Mouse (Mus musculus): ENCODE results near the gene Robo1. TPM values are rescaled to one million over a fixed set of nuclear protein-coding genes. Genes with fewer than 3 reads are reported as not detected.

Gene Robo1
- polyA plus RNA-seq, 1 experiment from 2014 or later = 4.7 TPM

DNA sequence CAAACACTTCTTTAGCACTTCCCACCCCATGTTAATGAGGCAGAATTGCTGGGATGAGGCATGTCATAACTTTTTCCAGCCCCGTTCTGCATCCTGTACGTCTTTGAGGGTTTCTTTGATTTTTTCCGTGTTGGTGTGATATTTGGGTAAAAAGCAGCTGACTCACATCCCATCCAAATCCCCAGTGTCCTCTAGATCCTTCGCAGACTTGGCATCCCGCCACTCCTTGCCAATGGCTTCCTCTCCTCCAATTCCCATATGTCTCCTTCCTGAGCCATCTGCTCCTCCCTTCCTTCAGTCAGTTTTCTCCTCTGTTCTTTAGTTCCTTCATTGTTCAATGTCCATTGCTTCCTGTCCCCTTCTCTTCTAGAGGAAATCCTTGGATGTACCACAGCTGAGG lies 605.0 kb downstream of the Robo1 start:
- Histone ChIP-seq H3K27me3 (no peaks in the 10 kb centered on the region), H3K9me3 (replicated peaks) (no peaks in the 10 kb centered on the region), H3K4me2 (no peak overlapping the region), H3K27ac (replicated peaks) (no peak overlapping the region), H3K36me3 (replicated peaks) (no peaks in the 10 kb centered on the region), H3K4me3 (replicated peaks) (no peak overlapping the region), H3K4me1 (replicated peaks) (no peaks in the 10 kb centered on the region), H3K9ac (no peak overlapping the region)
- 35% methylated on average over 5 of the region's 5 CpGs for WGBS (ENCODE audit: insufficient replicate concordance)
- no peak for ATAC-seq (ENCODE audit: insufficient read depth)

DNA sequence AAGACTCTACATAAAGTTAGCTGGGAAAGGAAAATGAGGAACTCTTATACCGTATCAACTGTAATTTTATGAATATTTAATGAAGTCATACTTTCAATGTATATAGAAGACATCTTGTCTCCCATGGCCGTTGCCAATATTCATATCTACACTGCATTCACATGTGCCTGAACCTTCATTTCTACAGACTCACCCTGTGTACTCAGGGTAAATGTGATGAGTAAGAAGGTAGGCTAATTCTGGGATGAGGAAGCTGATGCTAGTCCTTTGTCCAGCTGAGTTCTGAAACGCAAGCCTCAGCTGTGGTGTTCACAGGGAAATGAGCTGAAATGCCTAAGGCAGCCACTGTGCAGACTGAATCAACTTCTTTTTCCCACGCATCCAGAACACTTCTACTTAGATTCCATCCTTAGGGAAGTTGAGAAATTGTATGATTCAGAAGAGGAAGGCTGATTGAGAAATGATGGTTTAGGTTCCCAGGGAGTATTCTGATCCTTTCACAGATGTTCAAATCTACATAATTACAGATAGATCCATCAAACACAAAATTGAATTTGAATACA lies 606.0 kb downstream of the Robo1 start:
- Histone ChIP-seq H3K27me3 (no peaks in the 10 kb centered on the region), H3K4me2 (no peak overlapping the region), H3K4me3 (replicated peaks) (no peak overlapping the region), H3K27ac (replicated peaks) (no peak overlapping the region), H3K4me1 (replicated peaks) (no peaks in the 10 kb centered on the region), H3K9me3 (replicated peaks) (no peaks in the 10 kb centered on the region), H3K36me3 (replicated peaks) (no peaks in the 10 kb centered on the region), H3K9ac (no peak overlapping the region)
- ATAC-seq (ENCODE audit: insufficient read depth) = no peak
- 50% methylated on average over 4 of the region's 4 CpGs for WGBS (ENCODE audit: insufficient replicate concordance)

DNA sequence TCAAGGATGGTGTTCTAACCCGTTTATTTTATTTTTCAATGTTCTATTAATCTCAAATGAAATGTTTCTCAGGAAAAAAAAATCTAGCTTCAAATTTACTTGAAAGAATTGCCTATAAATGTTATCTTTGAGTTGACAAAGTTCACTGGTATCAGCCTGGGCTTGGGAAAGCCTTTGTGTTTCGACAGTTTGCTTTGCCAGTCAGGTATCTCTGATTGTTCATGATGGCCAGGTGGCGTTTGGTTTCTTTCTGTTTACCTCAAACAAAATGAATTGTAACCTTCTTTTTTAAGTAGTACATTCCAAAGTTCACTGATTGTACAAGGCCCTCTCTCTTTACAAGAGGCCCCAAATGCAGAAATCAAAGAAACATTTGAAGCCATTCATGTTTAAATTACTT lies 611.9 kb downstream of the Robo1 start:
- H3K36me3 ChIP-seq (replicated peaks) = no peaks in the 10 kb centered on the region
- H3K4me3 ChIP-seq (replicated peaks) = no peak overlapping the region
- WGBS (ENCODE audit: insufficient replicate concordance) = 41% methylated on average over 3 of the region's 3 CpGs
- H3K27me3 ChIP-seq = no peaks in the 10 kb centered on the region
- no peak for ATAC-seq (ENCODE audit: insufficient read depth)
- no peaks in the 10 kb centered on the region for H3K4me1 ChIP-seq (replicated peaks)
- H3K9ac ChIP-seq = no peak overlapping the region
- H3K4me2 ChIP-seq = no peak overlapping the region
- H3K9me3 ChIP-seq (replicated peaks) = no peaks in the 10 kb centered on the region
- no peak overlapping the region for H3K27ac ChIP-seq (replicated peaks)

DNA sequence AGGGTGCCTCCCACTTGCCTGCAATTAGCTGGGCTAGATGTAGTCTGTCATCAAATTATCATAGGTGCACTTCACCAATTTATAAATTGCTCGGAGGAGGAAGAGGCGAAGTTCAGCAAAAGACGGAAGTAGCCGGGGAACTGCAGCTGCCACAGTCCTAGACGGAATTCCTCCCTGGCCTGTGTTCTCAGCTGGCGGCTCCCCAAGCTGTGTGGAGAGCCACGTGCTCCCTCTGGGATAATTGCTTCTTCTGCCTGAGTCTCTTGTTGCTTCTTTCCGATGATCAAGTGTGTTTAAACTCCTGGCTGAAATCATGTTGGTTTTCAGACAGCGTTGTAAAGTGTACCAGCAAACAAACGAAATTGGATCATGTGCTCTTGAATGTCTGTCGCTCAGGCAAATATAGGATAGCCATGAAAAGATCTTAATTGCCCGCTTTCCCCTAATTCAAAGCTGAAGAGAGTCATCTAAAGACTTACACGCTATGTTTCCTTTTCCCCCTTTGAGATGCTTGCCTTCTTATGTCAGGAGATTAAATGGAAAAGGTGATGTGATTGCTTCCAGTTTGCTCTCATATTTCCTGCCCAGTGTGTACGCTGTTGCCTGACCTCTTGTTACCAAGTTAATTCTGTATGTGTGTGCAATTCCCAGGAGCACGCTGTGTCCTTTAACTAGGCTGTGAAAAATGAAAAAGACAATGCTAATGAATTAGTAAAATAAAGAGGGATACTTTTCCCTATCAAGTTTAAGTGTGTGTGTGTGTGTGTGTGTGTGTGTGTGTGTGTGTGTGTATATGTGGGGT lies 616.5 kb downstream of the Robo1 start:
- Histone ChIP-seq H3K36me3 (replicated peaks) (no peaks in the 10 kb centered on the region), H3K9me3 (replicated peaks) (no peaks in the 10 kb centered on the region), H3K9ac (no peak overlapping the region), H3K27me3 (no peaks in the 10 kb centered on the region), H3K4me2 (peak overlapping the region; percentile 26), H3K4me3 (replicated peaks) (no peak overlapping the region), H3K4me1 (replicated peaks) (no peaks in the 10 kb centered on the region), H3K27ac (replicated peaks) (no peak overlapping the region)
- 42% methylated on average over 15 of the region's 15 CpGs for WGBS (ENCODE audit: insufficient replicate concordance)
- no peak for ATAC-seq (ENCODE audit: insufficient read depth)

DNA sequence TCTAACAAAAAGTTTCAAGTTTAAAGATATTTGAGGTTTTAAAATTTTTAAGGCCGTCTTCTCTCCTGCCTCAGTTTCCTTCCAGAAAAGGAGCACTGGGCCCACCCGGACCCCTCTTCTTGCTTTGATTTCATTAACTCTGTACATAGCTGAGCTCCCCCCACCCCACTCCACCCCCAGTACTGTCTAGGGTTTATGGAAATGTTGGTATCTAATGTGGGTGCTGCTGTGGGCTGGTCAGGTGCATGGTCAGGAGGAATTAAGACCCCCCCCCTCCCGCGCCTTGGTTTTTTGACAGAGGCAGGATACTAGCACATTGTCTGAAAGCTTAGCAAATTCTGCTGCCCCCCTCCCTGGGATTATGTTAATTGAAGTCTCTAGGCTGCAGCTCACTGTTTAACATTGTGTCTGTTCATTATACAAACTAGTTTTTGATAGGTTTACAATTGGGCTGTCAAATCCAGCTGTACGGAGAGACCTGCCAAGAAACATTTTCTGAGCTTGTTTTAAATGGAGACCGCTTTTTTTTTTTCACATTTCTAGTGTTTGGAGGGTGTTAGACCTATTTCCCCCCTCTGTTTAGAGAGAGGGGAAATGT lies 620.5 kb downstream of the Robo1 start:
- no peak overlapping the region for H3K4me2 ChIP-seq
- WGBS (ENCODE audit: insufficient replicate concordance) = 80% methylated on average over 6 of the region's 6 CpGs
- no peak overlapping the region for H3K9ac ChIP-seq
- H3K9me3 ChIP-seq (replicated peaks) = no peaks in the 10 kb centered on the region
- H3K36me3 ChIP-seq (replicated peaks) = no peaks in the 10 kb centered on the region
- no peaks in the 10 kb centered on the region for H3K4me1 ChIP-seq (replicated peaks)
- no peak overlapping the region for H3K27ac ChIP-seq (replicated peaks)
- ATAC-seq (ENCODE audit: insufficient read depth) = no peak
- no peaks in the 10 kb centered on the region for H3K27me3 ChIP-seq
- no peak overlapping the region for H3K4me3 ChIP-seq (replicated peaks)

DNA sequence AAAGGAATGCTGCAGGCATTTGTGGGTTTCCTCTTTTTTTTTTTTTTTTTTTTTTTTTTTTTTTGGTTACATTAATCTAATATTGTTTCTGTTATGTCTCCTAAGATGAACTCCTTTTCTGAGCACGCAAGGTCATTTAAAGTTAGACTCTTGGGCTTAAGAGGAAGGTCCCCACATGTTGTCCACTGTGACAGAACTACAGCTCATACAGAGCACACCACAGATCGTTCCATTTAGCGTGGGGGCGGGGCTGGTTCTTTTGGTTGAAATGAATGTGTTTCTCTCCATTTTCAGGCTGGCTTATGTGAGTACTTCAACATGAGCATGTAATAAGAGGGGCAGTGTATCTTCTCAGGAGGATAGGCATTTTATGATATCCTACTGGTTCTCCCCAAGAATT lies 622.8 kb downstream of the Robo1 start:
- Histone ChIP-seq H3K4me3 (replicated peaks) (no peak overlapping the region), H3K4me2 (no peak overlapping the region)
- 48% methylated on average over 4 of the region's 4 CpGs for WGBS (ENCODE audit: insufficient replicate concordance)

DNA sequence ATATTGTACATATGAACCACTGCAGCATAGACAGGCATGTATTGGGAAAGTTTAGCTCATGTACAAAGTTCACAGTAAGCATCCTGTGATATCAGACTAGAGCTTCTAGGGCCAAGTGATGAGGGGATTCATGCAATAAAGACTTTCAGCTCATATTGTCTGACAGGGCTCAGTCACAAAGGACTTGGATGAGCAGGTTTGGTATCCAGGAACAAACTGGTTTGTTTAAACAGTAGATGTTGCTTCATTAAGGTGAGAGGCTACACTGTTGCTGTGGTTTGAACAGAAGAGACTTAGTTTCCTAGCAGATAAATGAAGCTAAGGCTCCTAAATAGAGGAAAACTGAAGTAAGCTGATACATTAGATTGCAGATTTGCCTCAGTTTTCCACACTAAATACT lies 626.8 kb downstream of the Robo1 start:
- Histone ChIP-seq H3K4me3 (replicated peaks) (no peak overlapping the region), H3K9ac (no peak overlapping the region), H3K36me3 (replicated peaks) (no peaks in the 10 kb centered on the region), H3K27ac (replicated peaks) (no peak overlapping the region), H3K4me2 (no peak overlapping the region), H3K9me3 (replicated peaks) (no peaks in the 10 kb centered on the region), H3K4me1 (replicated peaks) (no peaks in the 10 kb centered on the region), H3K27me3 (no peaks in the 10 kb centered on the region)
- no peak for ATAC-seq (ENCODE audit: insufficient read depth)

More for the DNA sequence above, 622.8 kb downstream of the Robo1 start:
- H3K36me3 ChIP-seq (replicated peaks) = no peaks in the 10 kb centered on the region
- H3K9me3 ChIP-seq (replicated peaks) = no peaks in the 10 kb centered on the region
- no peaks in the 10 kb centered on the region for H3K4me1 ChIP-seq (replicated peaks)
- H3K27ac ChIP-seq (replicated peaks) = no peak overlapping the region
- H3K9ac ChIP-seq = no peak overlapping the region
- ATAC-seq (ENCODE audit: insufficient read depth) = no peak
- no peaks in the 10 kb centered on the region for H3K27me3 ChIP-seq

DNA sequence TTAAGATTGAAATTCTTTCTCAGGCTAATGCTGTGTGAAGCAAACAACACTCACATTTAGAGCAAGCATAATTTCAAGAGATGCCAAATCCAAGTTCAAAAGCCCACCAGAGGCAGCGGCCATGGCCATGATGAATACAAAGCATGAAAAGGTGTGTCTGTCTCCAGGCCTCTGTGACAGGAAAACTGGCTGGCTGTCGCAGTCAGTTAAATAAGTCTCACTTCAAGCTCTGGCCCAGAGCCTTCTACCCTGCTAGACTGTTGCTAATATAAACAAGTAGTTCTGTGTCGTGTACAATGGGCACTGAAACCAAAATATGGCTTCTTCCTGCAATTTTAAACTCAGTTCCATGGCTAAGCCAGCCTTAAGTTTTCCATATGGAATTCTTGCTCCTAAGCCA lies 629.1 kb downstream of the Robo1 start:
- Histone ChIP-seq H3K4me3 (replicated peaks) (no peak overlapping the region), H3K36me3 (replicated peaks) (no peaks in the 10 kb centered on the region), H3K9ac (no peak overlapping the region), H3K27ac (replicated peaks) (no peak overlapping the region), H3K27me3 (no peaks in the 10 kb centered on the region), H3K4me2 (no peak overlapping the region), H3K9me3 (replicated peaks) (no peaks in the 10 kb centered on the region), H3K4me1 (replicated peaks) (no peaks in the 10 kb centered on the region)
- no peak for ATAC-seq (ENCODE audit: insufficient read depth)
- 57% methylated on average over 3 of the region's 3 CpGs for WGBS (ENCODE audit: insufficient replicate concordance)

DNA sequence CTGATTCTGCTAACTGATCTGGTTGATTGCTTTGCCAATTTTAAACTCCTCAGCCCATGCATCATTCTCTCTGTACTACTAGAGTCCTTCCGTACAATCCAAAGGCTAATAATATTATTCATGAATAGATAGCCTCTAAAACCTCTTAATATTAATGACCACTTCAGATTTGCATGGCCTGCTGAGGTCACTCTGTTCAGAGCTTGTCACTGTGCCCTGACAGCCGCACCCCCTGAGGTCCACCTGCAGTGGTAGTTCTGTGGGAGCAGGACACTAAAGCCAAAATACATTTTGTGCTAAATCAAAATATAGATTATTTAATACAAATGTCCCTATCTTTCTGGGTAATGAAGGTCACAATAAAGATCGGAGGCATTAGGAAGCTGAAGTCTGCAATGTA lies 631.8 kb downstream of the Robo1 start:
- Histone ChIP-seq H3K27me3 (no peaks in the 10 kb centered on the region), H3K4me3 (replicated peaks) (no peak overlapping the region), H3K9me3 (replicated peaks) (no peaks in the 10 kb centered on the region), H3K4me2 (no peak overlapping the region), H3K4me1 (replicated peaks) (no peaks in the 10 kb centered on the region), H3K36me3 (replicated peaks) (no peaks in the 10 kb centered on the region), H3K27ac (replicated peaks) (no peak overlapping the region), H3K9ac (no peak overlapping the region)
- 69% methylated on average over 3 of the region's 3 CpGs for WGBS (ENCODE audit: insufficient replicate concordance)
- ATAC-seq (ENCODE audit: insufficient read depth) = no peak

DNA sequence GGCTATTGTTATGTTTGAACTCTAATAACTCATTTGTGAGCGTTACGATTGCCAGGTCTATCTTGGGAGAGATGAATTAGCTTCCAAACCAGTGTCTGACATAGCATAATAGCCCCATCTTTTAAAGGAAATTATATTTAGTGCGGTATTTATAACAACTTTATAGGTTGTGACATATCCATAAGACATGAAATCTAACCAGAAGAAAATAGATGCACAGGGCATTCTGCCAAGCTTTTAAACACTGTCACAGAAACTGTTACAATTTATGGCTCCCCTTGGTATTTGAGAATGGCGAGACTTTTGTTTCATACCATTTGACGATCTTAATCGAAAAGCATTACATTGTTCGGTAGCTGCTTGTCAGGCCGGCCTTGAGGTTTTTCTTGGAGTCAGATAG lies 632.7 kb downstream of the Robo1 start:
- Histone ChIP-seq H3K4me2 (no peak overlapping the region), H3K27ac (replicated peaks) (no peak overlapping the region), H3K9ac (no peak overlapping the region), H3K27me3 (no peaks in the 10 kb centered on the region), H3K36me3 (replicated peaks) (no peaks in the 10 kb centered on the region), H3K4me1 (replicated peaks) (no peaks in the 10 kb centered on the region), H3K4me3 (replicated peaks) (no peak overlapping the region), H3K9me3 (replicated peaks) (no peaks in the 10 kb centered on the region)
- 75% methylated on average over 8 of the region's 8 CpGs for WGBS (ENCODE audit: insufficient replicate concordance)
- ATAC-seq (ENCODE audit: insufficient read depth) = no peak

DNA sequence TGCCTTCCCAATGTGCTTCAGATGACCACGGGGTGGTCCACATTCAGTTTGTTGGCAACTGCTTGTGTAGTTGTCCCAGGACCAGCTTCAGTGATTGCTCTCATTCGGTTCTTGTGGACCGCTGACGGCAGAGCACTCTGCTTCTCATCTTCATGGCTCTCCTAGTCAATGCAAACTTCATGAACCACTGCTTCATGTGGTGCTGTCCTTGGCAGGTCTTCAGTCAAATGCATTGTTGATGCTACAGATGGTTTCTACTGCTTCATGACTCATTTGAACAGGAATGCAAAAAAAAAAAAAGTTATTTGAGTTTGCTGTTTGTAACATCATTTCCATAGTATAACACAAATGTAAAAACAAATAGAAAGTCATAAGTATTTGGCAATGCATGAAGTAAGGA lies 636.3 kb downstream of the Robo1 start:
- Histone ChIP-seq H3K4me3 (replicated peaks) (no peak overlapping the region), H3K36me3 (replicated peaks) (no peaks in the 10 kb centered on the region), H3K9me3 (replicated peaks) (no peaks in the 10 kb centered on the region), H3K9ac (no peak overlapping the region), H3K4me1 (replicated peaks) (no peaks in the 10 kb centered on the region), H3K4me2 (no peak overlapping the region), H3K27me3 (no peaks in the 10 kb centered on the region), H3K27ac (replicated peaks) (no peak overlapping the region)
- ATAC-seq (ENCODE audit: insufficient read depth) = no peak
- WGBS (ENCODE audit: insufficient replicate concordance) = 80% methylated on average over 4 of the region's 4 CpGs

Measured in liver, embryonic 15.5 days (tissue).